Mouse (Mus musculus) cerebellum, postnatal 4 days (tissue): ENCODE measurements around the gene Olfr1043.
"Not testable (repeated sequence)": the region's sequence is repeated elsewhere in the genome, so short reads cannot be mapped to it uniquely, and the experiment has no call there.

Experiments used
- DNase-seq, 2 experiments: peaks; one replicate each; pipeline ENCODE4 v3.0.0; 2022; ENCODE audit warnings: low spot score in 2 of 2, mixed read lengths in 1 of 2

The Olfr1043 gene

DNA sequence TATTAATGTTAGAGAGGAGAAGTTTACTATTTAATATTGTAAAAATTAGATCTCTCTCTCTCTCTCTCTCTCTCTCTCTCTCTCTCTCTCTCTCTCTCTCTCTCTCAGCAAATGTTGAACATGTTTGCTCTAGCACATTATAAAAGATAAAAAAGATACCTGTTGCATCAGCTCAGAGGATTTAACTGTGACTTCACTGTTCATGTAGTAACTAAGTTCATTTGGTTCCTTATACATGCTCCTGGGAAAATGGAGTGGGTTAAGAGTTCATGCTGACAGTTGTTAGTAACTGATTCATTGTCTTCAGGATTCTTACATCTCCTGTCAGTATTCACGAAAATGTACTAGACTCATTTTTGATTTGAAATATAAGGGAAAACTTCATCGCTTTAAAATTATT is at the start of gene Olfr1043:
Olfr1043 (minus strand) TSS at position 101 of the 400 bp plus-strand sequence.
- DNase-seq: no peak

DNA sequence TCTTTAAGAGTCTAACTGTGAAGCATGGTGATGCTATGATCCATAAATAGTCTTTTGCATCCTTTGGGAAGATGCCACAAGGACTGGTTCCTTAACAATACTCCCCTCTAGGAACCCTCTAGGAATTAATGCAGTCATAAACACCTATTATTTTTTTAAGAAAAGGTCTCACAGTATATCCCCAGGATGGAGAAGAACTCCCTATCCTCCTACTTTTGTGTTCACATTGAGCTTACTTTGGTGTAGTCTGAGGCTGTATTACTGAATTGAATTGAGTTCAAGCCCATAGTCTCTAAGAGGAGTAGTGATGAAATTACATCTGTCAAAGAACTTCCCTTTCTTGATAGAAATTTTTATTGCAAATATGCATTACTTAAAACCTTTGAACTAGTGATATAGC is 35.6 kb upstream of the Olfr1043 start, which contains the start of gene Olfr1045:
Olfr1045 (minus strand) TSS at position 101 of the 400 bp plus-strand sequence.
- no peak for DNase-seq

DNA sequence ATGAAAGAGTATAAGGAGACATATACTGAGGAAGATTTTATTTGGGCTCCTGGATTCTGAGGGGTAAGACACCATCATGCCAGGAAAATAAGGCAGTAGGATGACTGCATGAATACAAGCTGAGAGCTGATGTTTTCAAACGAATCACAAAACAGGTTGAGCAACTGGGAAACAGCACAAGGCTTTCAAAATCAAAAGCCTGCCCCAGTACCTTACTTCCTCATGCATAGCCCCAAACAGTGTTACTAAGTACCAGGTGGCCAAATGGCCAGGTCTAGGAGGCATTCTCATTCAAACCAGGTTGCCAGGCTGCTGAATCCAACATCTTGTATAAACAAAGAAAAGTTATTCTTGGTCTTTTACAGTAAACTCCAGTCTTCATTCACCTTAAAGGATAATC is 28.5 kb upstream of the Olfr1043 start:
- no peak for DNase-seq

DNA sequence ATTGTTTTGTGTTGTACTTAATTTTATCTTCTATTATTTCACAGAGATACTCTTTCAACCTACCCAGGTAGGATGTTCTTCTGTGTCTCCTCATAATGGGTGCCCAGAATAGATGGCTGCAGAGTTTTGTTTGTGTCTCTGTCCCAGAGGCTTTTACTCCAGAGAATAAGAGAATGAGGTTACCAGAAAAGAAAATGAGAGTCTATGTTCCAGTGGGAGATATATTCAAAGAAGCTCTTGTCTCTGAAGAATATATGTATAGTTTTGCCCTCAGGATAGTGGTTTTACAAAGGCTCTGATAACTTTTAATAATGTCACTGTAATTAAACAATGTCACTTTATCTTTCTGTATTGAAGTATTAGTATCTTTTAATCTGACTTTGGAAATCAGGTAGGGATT is 18.3 kb upstream of the Olfr1043 start, which contains the start of gene Olfr52:
Olfr52 (minus strand) TSS at position 101 of the 400 bp plus-strand sequence.
- no peak for DNase-seq

DNA sequence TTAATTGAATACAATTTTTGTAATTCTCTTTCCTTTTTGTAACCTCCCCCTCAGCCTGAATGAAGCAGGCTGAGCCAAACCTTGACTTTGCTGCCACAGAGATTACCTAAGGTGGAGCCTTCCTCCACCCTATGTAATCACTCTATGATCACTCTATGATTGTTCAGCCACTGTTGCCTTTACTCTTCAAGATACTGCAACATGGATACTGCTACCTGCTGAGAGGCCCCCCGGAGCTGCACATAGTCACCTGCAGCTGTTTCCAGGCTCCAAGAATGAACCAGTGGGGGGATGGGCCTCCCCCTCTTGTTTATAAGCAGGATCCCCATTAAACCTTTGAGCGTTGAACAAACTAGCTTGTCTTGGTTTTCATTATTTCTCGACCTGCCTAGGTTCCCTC is 12.6 kb upstream of the Olfr1043 start:
- DNase-seq: no peak

DNA sequence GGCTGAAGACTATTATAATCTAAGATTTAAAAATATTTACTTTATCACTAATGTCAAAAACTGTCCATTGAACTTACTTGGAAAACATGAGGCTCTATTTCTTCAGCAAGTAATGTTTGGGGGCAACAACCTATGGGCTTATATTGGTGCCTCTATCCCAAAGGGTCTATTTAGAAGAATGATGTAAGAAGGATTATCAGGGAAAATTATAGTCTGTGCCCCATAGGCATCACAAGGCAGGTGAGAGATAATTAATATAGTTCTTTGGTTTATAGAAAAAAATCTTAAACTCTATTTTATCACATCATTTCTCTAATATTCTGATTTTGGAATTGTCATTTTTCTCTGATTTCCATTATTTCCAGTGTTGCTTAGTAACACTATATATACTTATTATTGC is 10.4 kb upstream of the Olfr1043 start, which contains the start of gene Olfr1044:
Olfr1044 (minus strand) TSS at position 101 of the 400 bp plus-strand sequence.
- DNase-seq: no peak

DNA sequence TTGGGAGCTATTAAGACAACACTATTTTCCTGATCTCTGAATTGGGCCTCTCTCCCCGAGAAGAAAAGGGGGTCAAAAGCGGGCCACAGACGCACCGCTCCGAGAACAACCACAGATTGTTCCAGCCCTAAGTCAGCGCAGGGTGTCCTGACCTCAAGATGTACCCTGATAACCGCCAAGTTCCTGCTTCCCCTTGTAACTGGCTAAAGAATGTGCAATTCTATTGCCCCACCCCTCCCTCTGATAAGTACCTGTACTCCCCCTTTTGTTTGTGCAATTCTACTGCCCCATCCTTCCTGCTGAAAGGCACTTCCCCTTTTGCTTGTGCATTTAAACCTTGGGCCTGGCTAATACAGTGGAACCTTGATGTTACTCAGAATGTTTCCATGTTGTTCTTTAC is 8.1 kb upstream of the Olfr1043 start:
- DNase-seq: not testable (repeated sequence)

DNA sequence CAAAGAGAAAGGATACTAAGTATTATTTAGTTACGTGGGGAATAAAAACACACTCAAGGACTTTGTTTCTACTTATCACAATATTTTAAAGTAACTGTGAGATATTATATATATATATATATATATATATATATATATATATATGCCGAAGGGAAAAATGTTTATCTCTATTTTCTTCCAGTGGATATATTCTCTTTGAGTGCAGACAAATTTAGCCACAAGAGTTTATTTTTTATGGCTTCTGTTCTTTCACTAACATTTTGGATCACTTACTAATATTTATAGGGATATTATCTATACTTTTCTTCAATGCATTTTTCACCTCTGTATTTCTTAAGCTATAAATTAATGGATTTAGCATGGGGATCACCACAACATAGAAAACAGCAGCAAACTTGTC is 5.6 kb downstream of the Olfr1043 start, which contains the start of gene Olfr1042:
Olfr1042 (minus strand) TSS at position 101 of the 400 bp plus-strand sequence.
- DNase-seq: no peak

DNA sequence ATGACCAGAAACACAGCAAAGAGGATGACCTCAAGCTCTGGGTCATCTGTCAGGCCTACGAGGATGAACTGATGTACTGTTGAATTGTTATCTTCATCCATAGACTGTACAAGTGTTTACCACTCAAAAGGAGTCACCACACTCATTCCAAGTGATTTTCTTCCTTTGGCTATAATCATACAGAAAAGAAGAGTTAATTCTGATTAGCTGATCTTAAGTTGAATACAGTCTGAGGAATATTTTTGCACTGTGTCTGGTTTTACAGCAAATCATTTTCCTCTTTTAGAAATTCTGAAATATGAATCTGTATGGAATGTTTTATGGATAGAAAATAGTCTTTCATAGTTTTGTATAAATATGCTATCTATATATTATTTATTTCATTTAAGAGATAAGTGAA is 20.7 kb downstream of the Olfr1043 start, which contains the start of gene Olfr1040:
Olfr1040 (minus strand) TSS at position 101 of the 400 bp plus-strand sequence.
- no peak for DNase-seq

DNA sequence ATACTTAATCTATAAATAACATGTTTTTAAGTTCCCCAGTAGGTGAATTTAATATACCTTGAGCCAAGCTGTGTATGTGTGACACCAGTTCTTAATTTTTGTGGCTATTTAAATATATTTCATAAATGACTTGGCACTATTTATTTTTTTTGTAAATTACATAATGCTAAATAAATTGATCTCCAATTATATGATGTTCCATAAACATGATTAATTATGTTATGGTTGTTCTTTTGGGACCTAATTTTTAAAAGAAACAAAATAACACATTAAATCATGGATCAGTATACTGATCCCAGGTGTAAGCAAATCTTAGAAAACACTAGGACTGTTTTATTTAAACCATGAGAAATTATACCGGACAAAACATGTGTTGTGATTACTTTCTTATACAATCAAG is 31.5 kb downstream of the Olfr1043 start, which contains the start of gene Olfr1039:
Olfr1039 (minus strand) TSS at position 101 of the 400 bp plus-strand sequence.
- DNase-seq: no peak
